Mouse (Mus musculus): Measurements from ENCODE around the gene Icam4. TPM values are rescaled to one million over a fixed set of nuclear protein-coding genes. Genes with fewer than 3 reads are reported as not detected.
A peak's percentile ranks its signal among the peaks of the same experiment; 100 is the strongest.

Gene Icam4
- polyA plus RNA-seq, 2 experiments: 0.26 to 0.99 TPM

- H3K27ac ChIP-seq (replicated peaks; ENCODE audit: low read depth, low read length): no peak overlapping the region
- WGBS: 4% methylated on average over 17 of the region's 17 CpGs
- no peaks in the 10 kb centered on the region for H3K36me3 ChIP-seq (ENCODE audit: control insufficient read depth, insufficient read depth, low read length)
- H3K9ac ChIP-seq (ENCODE audit: low read depth, low read length, severe bottlenecking): peak overlapping the region; percentile 48; the same call in 1 of the 2 replicates
- H3K4me2 ChIP-seq (replicated peaks; ENCODE audit: low read depth, low read length, severe bottlenecking): peak overlapping the region; percentile 65
- H3K9me3 ChIP-seq (ENCODE audit: control insufficient read depth, low read length): no peaks in the 10 kb centered on the region
- peaks cover 33% of the 10 kb centered on the region for H3K27me3 ChIP-seq (ENCODE audit: control insufficient read depth, insufficient read depth, low read length)
- TF ChIP-seq POLR2A (IDR thresholded peaks at IDR 0.05; ENCODE audit: borderline replicate concordance, extremely low read depth, insufficient read depth, insufficient read length): no peak
- H3K4me1 ChIP-seq (ENCODE audit: control insufficient read depth, insufficient read depth, low read length): 0 out of 2 replicates have a peak, but pooled peaks cover 8% of the 10 kb centered on the region
- ATAC-seq (ENCODE audit: low FRiP score, low read depth): no peak
- H3K4me3 ChIP-seq (replicated peaks; ENCODE audit: low read length): peak overlapping the region; percentile 41
- DNase-seq (ENCODE audit: low spot score): no peak
Measured at GRCm38 (mm10) chr9:21016331-21017176, 12.6 kb upstream of the Icam4 start.

GRCm38 (mm10) chr9:21017177-21017575 is 12.0 kb upstream of the Icam4 start:
- H3K9ac ChIP-seq (ENCODE audit: low read depth, low read length, severe bottlenecking): no peak overlapping the region
- H3K4me1 ChIP-seq (ENCODE audit: control insufficient read depth, insufficient read depth, low read length): 0 out of 2 replicates have a peak, but pooled peaks cover 8% of the 10 kb centered on the region
- H3K4me3 ChIP-seq (replicated peaks; ENCODE audit: low read length): peak overlapping the region; percentile 41
- H3K27ac ChIP-seq (replicated peaks; ENCODE audit: low read depth, low read length): no peak overlapping the region
- no peak for DNase-seq (ENCODE audit: low spot score)
- peak overlapping the region; percentile 25 for H3K4me2 ChIP-seq (replicated peaks; ENCODE audit: low read depth, low read length, severe bottlenecking)
- peaks cover 33% of the 10 kb centered on the region for H3K27me3 ChIP-seq (ENCODE audit: control insufficient read depth, insufficient read depth, low read length)
- ATAC-seq (ENCODE audit: low FRiP score, low read depth): no peak
- no peaks in the 10 kb centered on the region for H3K36me3 ChIP-seq (ENCODE audit: control insufficient read depth, insufficient read depth, low read length)
- TF ChIP-seq POLR2A (IDR thresholded peaks at IDR 0.05; ENCODE audit: borderline replicate concordance, extremely low read depth, insufficient read depth, insufficient read length): no peak
- H3K9me3 ChIP-seq (ENCODE audit: control insufficient read depth, low read length): no peaks in the 10 kb centered on the region
- 31% methylated on average over 4 of the region's 4 CpGs for WGBS

GRCm38 (mm10) chr9:21018600-21018999 is 10.6 kb upstream of the Icam4 start:
- no peak for TF ChIP-seq POLR2A (IDR thresholded peaks at IDR 0.05; ENCODE audit: borderline replicate concordance, extremely low read depth, insufficient read depth, insufficient read length)
- H3K4me2 ChIP-seq (replicated peaks; ENCODE audit: low read depth, low read length, severe bottlenecking): no peak overlapping the region
- no peak overlapping the region for H3K27ac ChIP-seq (replicated peaks; ENCODE audit: low read depth, low read length)
- 0 out of 2 replicates have a peak, but pooled peaks cover 8% of the 10 kb centered on the region for H3K4me1 ChIP-seq (ENCODE audit: control insufficient read depth, insufficient read depth, low read length)
- no peaks in the 10 kb centered on the region for H3K9me3 ChIP-seq (ENCODE audit: control insufficient read depth, low read length)
- ATAC-seq (ENCODE audit: low FRiP score, low read depth): no peak
- H3K36me3 ChIP-seq (ENCODE audit: control insufficient read depth, insufficient read depth, low read length): no peaks in the 10 kb centered on the region
- H3K27me3 ChIP-seq (ENCODE audit: control insufficient read depth, insufficient read depth, low read length): peaks cover 33% of the 10 kb centered on the region
- H3K9ac ChIP-seq (ENCODE audit: low read depth, low read length, severe bottlenecking): no peak overlapping the region
- whole genome bisulfite sequencing: 90% methylated on average over 2 of the region's 2 CpGs
- no peak overlapping the region for H3K4me3 ChIP-seq (replicated peaks; ENCODE audit: low read length)
- no peak for DNase-seq (ENCODE audit: low spot score)

GRCm38 (mm10) chr9:21021363-21021762 is 7.8 kb upstream of the Icam4 start:
- 83% methylated on average over 3 of the region's 3 CpGs for WGBS
- H3K9me3 ChIP-seq (ENCODE audit: control insufficient read depth, low read length): no peaks in the 10 kb centered on the region

GRCm38 (mm10) chr9:21022288-21022687 is 6.9 kb upstream of the Icam4 start:
- 52% methylated on average over 6 of the region's 6 CpGs for WGBS
- Histone ChIP-seq H3K27ac (replicated peaks; ENCODE audit: low read depth, low read length) (no peak overlapping the region), H3K27me3 (ENCODE audit: control insufficient read depth, insufficient read depth, low read length) (peaks cover 4% of the 10 kb centered on the region; the same call in 1 of the 2 replicates), H3K4me3 (replicated peaks; ENCODE audit: low read length) (no peak overlapping the region), H3K9me3 (ENCODE audit: control insufficient read depth, low read length) (no peaks in the 10 kb centered on the region), H3K4me1 (ENCODE audit: control insufficient read depth, insufficient read depth, low read length) (no peaks in the 10 kb centered on the region), H3K4me2 (replicated peaks; ENCODE audit: low read depth, low read length, severe bottlenecking) (no peak overlapping the region), H3K36me3 (ENCODE audit: control insufficient read depth, insufficient read depth, low read length) (no peaks in the 10 kb centered on the region), H3K9ac (ENCODE audit: low read depth, low read length, severe bottlenecking) (no peak overlapping the region)
- no peak for DNase-seq (ENCODE audit: low spot score)
- TF ChIP-seq POLR2A (IDR thresholded peaks at IDR 0.05; ENCODE audit: borderline replicate concordance, extremely low read depth, insufficient read depth, insufficient read length): no peak
- no peak for ATAC-seq (ENCODE audit: low FRiP score, low read depth)

More at GRCm38 (mm10) chr9:21021363-21021762, 7.8 kb upstream of the Icam4 start:
- Histone ChIP-seq H3K27me3 (ENCODE audit: control insufficient read depth, insufficient read depth, low read length) (peaks cover 14% of the 10 kb centered on the region; the same call in 1 of the 2 replicates), H3K36me3 (ENCODE audit: control insufficient read depth, insufficient read depth, low read length) (no peaks in the 10 kb centered on the region), H3K9ac (ENCODE audit: low read depth, low read length, severe bottlenecking) (no peak overlapping the region), H3K4me2 (replicated peaks; ENCODE audit: low read depth, low read length, severe bottlenecking) (no peak overlapping the region), H3K4me1 (ENCODE audit: control insufficient read depth, insufficient read depth, low read length) (no peaks in the 10 kb centered on the region), H3K27ac (replicated peaks; ENCODE audit: low read depth, low read length) (no peak overlapping the region), H3K4me3 (replicated peaks; ENCODE audit: low read length) (no peak overlapping the region)
- TF ChIP-seq POLR2A (IDR thresholded peaks at IDR 0.05; ENCODE audit: borderline replicate concordance, extremely low read depth, insufficient read depth, insufficient read length): no peak
- DNase-seq (ENCODE audit: low spot score): no peak
- no peak for ATAC-seq (ENCODE audit: low FRiP score, low read depth)

Data from limb, embryonic 14.5 days (tissue).